Mouse (Mus musculus): Measurements from ENCODE around the gene Atp6v1fnb.

- TF ChIP-seq CTCF (IDR thresholded peaks at IDR 0.05; ENCODE audit: control insufficient read depth, insufficient read depth, insufficient read length) (no peak), FOSL1 (IDR thresholded peaks at IDR 0.05; ENCODE audit: insufficient read depth, low read length, poor library complexity, severe bottlenecking) (no peak), MAX (IDR thresholded peaks at IDR 0.05) (no peak), USF1 (IDR thresholded peaks at IDR 0.05; ENCODE audit: low read depth) (no peak), CEBPB (IDR thresholded peaks at IDR 0.05; ENCODE audit: low read depth) (no peak), MYOG (IDR thresholded peaks at IDR 0.05; ENCODE audit: control insufficient read depth, extremely low read depth, insufficient read length) (no peak), MYOD1 (IDR thresholded peaks at IDR 0.05; ENCODE audit: control insufficient read depth, insufficient read length, low read depth) (no peak)
Measured at GRCm38 (mm10) chr6:29426331-29426730, 44.9 kb upstream of the Atp6v1fnb start.

Measured in C2C12 (cell line).